Comparison of ENCODE assay signal across 21 mouse cellular contexts in the genomic region with DNA sequence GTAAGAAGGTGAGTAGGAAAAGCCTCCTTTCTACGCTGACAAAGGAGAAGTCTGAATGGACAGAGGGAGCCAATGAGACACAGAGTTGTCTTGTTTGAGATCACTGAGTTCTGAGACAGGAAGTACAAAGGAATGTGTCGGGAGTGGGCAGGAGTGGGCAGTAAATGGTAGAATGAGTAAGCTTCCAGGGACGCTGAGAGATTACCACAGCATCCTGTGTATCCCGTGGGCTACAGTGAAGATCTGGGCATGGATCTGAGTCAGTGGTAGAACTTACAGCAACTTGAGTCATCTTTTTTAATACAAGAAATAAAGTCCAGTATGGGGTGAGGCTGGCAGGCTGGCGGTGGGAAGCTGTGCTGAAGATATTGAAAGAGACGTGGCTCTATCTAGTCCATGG.
A peak's percentile ranks its signal among the peaks of the same experiment; 100 is the strongest.
DNase-seq lines count a peak whose midpoint lies in the region; ATAC-seq and TF ChIP-seq lines count a peak whose summit lies in the region.
"Had no signal": no experiment of that assay in that cellular context is flagged by ENCODE, and none has a peak within 500 bp of the region (broad histone marks: within the 10 kb centered on the region; RNA-seq: fewer than 3 reads in every experiment).

No protein-coding gene starts in this region.

- H3K27ac ChIP-seq in left cerebral cortex, adult 2 months = no peak overlapping the region
- H3K27ac ChIP-seq: forebrain, embryonic 12.5 days; heart, embryonic 13.5 days; hindbrain, embryonic 15.5 days; liver, embryonic 15.5 days; neural tube, embryonic 12.5 days had no signal

- no peak for TF ChIP-seq CTCF in left cerebral cortex, adult 2 months (IDR thresholded peaks at IDR 0.05)

- intact Hi-C loops in left cerebral cortex, adult 2 months (cut with DNase I) = loop anchor here (2.0 kb wide), 1 partner anchor 93 kb away; a partner anchor contains a TSS

- no peak overlapping the region for H3K4me3 ChIP-seq in left cerebral cortex, adult 2 months
- H3K4me3 ChIP-seq: forebrain, embryonic 12.5 days; heart, embryonic 13.5 days; hindbrain, embryonic 15.5 days; liver, embryonic 15.5 days; megakaryocyte, embryonic 14.5 days; neural tube, embryonic 12.5 days had no signal

- no peak for DNase-seq in frontal cortex, postnatal 10 days (ENCODE audit: low spot score in 2 of 2)
- peak; percentile 64 to 74 for DNase-seq in right cerebral cortex, adult 2 months (ENCODE audit: low spot score in 2 of 2)
- DNase-seq in right cerebral cortex, postnatal 14 days = no peak
- peak; percentile 28 to 48 for DNase-seq in left cerebral cortex, adult 2 months (ENCODE audit: extremely low spot score in 1 of 2, low spot score in 2 of 2)
- no peak for DNase-seq in urinary bladder, postnatal 14 days (ENCODE audit: low spot score)
- no peak for DNase-seq in layer of hippocampus, postnatal 25 days (ENCODE audit: extremely low spot score in 1 of 2, low spot score in 1 of 2)
- DNase-seq in cerebellum, adult 8-10 months = no peak
- DNase-seq: cerebellum, postnatal 10 days; heart, adult 11 months; heart, postnatal 36 days; kidney, adult 18-20 months; kidney, postnatal 25 days; lung, postnatal 14 days; thymus, adult 2 months had no signal

- peak; percentile 99 for ATAC-seq in frontal cortex, adult (ENCODE audit: low TSS enrichment)

Comparison
In these comparisons a context has a peak if more than half of its experiments do, and no peak if none do; other contexts are left out.
1. DNase-seq: peak in right cerebral cortex, adult 2 months (2 of 2) and left cerebral cortex, adult 2 months (2 of 2); none in frontal cortex, postnatal 10 days (0 of 2), right cerebral cortex, postnatal 14 days (single experiment), urinary bladder, postnatal 14 days (single experiment), layer of hippocampus, postnatal 25 days (0 of 2) and cerebellum, adult 8-10 months (single experiment).